Mouse (Mus musculus) urinary bladder, postnatal 36 days (tissue): Measurements from ENCODE around the gene Hspa12b.

Experiments used
- DNase-seq, 2 experiments: peaks; one replicate each; pipeline ENCODE4 v3.0.0; 2022; ENCODE audit warnings: low spot score in 2 of 2, mixed read lengths in 1 of 2

Hspa12b gene

DNA sequence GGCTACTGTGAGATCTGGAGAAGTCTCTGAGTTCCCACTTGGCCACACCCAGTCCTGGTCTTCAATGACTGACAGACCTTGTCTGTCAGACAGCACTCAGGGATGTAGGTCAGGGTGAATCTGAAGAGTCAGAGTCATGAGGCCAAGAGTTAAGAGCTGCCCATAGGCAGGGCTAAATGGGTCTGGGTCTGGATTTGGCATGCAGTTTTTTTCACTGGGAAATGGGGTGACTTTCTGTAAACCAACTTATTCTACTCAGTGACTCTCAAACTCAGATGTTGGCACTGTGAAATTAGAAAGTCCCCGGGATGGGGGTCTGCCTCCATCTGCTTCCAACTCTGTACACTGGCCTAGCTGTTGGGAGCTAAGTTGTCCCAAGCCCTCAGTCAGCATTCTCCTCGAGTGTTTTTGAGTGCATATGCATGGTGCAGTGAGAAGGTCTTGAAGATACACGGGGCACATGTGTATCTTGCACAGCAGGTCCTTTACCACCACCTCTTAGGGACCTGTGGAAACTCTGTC is 1.6 kb downstream of the Hspa12b start:
- no peak for DNase-seq

- DNase-seq, result no peak
Observed at GRCm38 (mm10) chr2:131129836-131130235, 2.8 kb downstream of the Hspa12b start.

DNA sequence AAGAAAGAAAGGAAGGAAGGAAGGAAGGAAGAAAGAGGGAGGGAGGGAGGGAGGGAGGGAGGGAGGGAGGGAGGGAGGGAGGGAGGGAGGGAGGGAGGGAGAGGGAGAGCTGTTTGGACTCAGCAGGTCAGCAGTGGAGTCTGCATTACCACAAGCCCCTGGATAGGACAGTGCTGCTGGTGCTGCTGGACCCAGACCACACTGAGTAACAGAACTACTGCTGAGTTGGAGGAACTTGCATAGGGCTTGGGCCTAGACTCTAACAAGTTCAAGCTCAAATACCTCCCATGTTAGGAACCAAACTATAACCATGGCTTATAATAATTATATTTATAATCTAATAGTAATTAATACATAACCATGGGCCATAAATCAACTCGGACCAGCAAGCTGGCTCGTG is 3.8 kb downstream of the Hspa12b start:
- no peak for DNase-seq

GRCm38 (mm10) chr2:131132111-131132888 is 5.2 kb downstream of the Hspa12b start:
- DNase-seq, result no peak

DNA sequence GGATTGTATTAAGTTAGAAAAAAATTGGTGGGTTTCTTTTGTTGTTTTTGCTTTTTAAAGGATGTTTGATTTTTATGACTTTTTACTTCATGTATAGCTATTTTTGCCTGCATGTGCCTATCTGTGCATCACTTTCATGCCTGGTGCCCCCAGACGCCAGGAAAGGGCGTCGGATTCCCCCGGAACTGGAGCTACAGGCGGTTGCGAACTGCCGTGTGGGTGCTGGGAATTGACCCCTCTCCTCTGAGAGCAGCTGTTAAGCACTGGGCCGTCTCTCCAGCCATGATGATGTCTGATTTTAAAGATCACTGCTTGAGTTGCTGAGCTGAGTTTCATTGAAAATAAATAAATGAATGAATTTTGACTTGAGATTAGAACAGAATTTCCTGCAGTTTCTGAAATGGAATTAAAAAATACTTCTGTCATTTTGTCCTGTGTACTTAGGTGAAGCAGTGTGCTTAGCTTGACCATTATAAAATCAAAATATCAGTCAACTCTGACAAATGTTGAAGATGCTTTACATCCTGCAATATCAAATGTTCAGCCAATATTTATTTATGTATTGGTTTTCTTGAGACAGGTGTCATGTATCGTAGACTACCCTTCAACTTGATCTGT is 6.0 kb downstream of the Hspa12b start, which contains the start of gene Gm11037:
Gm11037 (plus strand) TSS at position 568 of the 618 bp plus-strand sequence.
- DNase-seq, result no peak

- DNase-seq, result no peak
Observed at GRCm38 (mm10) chr2:131134381-131134780, 7.3 kb downstream of the Hspa12b start.

DNA sequence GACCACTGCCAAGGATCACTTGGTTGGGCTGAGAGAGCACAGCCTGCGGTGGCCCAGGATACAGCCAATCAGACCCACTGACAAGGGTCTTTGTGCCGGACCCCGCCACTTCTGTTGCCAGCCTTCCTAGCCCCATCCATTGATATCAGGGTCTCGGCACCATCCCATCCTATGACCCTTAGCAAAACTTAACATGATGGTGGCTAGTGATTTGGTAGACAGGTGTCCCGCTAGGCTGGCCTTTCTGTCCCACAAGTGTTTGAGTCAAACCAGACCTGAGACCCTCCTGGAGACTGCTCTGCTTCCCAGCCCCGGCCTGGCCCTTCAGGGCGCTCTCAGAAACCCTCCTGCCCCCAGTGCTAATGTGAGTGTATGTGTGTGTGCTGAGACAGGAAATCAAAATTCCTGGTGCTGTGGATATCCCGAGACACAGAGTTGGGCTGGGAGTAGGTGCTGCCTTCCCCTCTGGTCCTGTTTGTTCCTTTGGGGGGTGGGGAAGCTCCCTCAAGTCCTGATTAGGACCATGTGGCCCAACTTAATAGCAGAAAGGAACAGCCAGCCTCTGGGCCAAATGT is 7.8 kb downstream of the Hspa12b start:
- DNase-seq, result no peak

DNA sequence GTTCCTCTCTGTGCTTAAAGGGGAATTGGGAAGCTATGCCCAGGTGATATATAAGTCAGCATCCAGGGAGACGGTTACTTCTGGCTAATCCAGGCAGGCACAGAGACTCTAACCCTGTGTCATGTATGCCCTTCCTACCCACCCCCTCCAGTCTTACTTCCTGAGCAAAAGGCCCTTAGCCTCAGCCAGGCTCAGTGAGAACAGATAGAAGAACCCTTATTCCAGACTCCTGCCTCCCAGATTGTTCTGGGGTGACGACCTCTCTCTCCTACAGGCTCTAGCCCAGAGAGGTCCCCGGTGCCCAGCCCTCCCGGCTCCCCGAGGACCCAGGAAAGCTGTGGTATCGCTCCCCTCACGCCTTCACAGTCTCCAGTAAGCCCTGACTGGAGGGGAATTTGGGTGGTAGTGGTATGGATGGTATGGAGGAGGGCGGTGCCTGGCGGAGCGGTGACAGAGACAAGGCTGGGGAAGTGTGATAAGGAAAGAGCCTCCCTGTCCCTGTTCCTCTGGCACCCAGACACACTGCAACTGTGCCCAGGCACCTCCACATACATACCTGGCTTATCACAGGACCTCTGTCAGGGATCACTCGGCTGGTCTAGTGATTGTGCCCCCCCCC is 8.6 kb downstream of the Hspa12b start:
- DNase-seq, result no peak

- no peak for DNase-seq
Observed at GRCm38 (mm10) chr2:131138296-131138695, 11.2 kb downstream of the Hspa12b start.

GRCm38 (mm10) chr2:131138760-131139159 is 11.7 kb downstream of the Hspa12b start:
- no peak for DNase-seq

- no peak for DNase-seq
Observed at GRCm38 (mm10) chr2:131139287-131139686, 12.2 kb downstream of the Hspa12b start.

DNA sequence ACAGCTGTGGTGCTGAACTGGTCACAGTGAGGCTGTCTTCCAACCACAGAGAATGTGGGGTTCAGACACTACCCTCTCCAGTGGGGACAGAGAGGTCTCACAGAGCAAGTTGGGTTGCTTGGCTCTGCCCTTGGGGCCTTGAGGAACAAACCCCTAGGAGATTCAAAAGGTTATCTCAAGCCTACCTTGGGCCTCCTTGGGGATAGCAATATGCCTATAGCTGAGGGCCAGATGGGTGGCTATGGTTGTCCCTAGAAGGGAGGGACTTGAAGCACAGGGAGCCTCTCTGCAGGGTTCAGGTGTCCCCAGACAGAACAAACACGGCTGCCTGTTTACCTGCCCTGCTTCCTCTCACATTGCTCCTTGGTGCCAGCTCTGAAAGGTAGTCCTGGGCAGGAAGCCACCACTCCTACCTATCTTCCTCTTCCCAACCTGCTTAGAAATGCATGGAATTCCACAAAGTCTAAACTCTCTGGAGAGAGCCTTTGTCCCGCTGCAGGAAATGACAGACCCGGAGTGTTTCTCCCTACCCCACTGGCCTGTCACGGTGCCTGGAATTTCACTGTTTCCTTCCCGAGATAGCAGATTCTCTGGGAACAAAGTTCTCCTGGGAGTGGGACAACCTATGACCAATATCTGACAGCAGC is 12.9 kb downstream of the Hspa12b start:
- no peak for DNase-seq

DNA sequence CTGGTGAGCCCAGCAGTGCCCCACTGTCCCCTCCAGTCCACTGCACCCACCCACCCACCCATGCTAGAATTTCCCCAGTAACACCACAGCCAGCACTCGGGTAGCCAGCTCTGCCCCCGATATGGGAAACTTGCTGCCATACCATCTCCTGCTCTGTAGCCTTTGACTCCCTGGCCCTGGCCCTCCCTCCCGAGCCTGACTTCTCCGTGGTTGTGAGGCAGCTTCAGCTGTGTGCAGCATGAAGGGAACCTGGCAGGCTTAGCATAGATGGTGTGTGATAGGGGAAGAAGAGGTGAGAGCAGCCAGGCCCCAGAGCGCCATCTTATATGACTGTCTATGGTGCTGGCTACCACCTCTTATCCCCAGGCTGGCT is 13.4 kb downstream of the Hspa12b start:
- no peak for DNase-seq

DNA sequence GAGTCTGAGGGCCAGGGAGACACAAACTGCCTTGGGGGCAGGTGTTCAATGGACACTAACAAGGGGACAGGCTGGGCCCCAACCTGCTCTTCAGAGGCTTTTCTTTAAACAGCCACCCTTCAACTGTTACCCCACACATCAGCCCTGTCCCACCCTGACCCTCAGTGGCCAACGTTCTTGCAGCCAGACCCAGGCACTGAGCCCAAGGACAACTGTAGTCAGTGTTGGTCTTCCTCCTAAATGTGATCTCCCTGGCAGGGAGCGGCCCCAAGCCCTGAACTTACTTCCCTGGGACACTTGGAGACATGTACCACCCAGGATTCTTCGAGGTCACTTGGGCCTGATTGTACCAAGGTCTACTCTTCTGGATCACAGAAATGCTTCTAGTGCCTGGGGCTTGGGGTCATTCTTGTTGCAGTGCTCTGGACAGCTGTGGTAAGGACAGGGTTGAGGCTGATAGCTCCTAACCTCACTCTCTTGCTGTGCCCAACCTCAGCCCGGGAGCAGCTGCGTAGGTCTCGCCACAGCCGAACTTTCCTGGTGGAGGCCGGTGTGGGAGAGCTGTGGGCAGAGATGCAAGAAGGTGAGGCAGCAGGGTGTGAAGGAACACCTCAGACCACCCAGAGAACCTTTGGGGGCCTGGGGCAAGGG is 14.4 kb downstream of the Hspa12b start:
- DNase-seq, result no peak

DNA sequence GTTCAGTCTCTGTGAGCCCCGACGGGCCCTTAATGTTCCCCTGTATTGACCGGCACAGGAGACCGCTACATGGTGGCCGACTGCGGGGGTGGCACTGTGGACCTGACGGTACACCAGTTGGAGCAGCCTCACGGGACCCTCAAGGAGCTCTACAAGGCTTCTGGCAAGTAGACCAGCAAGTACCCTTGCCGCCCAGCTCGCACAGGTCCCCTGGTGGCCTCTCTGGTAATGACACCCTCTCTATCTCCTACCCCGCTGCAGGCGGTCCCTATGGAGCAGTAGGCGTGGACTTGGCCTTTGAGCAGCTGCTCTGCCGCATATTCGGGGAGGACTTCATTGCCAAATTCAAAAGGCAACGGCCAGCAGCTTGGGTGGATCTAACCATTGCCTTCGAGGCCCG is 15.5 kb downstream of the Hspa12b start:
- peak; percentile 56 to 84 for DNase-seq

DNA sequence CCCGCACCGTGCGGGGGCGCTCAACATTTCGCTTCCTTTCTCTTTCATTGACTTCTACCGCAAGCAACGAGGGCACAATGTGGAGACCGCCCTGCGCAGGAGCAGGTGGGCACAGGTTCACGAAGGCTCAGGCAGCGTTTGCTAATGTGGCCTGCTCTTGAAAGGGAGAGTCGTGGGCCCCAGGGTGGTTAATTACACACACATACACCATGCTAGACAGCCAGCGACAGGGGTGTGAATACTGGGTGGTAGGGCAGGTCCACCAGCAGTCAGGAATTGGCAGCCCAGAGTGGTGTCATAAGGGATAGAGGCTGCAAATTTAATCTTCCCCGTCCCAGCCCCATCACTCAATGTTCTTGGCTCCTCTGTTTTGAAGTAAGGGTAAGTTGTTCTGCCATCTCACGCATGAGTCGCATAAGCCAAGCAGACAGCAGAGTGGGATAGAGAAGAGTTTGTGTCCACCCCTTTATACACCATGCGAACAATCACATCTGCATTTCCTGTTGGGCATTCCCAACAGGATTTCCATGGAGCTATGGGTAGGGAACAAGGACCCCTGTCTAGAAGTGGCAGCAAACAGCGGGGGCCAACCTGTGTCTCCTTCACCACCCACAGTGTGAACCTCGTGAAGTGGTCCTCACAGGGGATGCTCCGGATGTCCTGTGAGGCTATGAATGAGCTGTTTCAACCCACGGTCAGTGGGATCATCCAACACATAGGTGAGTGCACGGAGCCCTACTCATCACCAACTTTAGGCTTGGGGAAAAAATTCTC is 16.1 kb downstream of the Hspa12b start:
- no peak for DNase-seq

GRCm38 (mm10) chr2:131145121-131145520 is 18.0 kb downstream of the Hspa12b start:
- no peak for DNase-seq

DNA sequence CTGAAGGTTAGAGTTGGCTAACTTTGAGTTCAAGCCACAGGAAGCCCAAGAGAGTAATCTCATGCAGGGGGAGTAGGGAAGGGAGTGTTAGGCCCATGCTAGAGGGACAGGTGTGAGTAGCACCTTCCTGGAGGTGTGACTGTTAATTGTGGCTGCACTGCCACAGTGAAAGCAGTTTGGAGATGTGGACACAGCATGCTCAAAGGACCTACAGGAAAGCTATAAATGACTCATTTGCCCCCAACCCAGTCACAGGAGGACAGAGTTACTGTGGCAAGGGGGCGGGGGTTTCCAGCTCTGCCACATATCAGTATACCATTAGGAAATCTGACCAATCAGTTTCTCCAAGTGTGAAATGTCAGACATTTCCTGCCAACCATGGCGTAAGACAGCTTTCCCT is 18.5 kb downstream of the Hspa12b start:
- DNase-seq, result no peak

DNA sequence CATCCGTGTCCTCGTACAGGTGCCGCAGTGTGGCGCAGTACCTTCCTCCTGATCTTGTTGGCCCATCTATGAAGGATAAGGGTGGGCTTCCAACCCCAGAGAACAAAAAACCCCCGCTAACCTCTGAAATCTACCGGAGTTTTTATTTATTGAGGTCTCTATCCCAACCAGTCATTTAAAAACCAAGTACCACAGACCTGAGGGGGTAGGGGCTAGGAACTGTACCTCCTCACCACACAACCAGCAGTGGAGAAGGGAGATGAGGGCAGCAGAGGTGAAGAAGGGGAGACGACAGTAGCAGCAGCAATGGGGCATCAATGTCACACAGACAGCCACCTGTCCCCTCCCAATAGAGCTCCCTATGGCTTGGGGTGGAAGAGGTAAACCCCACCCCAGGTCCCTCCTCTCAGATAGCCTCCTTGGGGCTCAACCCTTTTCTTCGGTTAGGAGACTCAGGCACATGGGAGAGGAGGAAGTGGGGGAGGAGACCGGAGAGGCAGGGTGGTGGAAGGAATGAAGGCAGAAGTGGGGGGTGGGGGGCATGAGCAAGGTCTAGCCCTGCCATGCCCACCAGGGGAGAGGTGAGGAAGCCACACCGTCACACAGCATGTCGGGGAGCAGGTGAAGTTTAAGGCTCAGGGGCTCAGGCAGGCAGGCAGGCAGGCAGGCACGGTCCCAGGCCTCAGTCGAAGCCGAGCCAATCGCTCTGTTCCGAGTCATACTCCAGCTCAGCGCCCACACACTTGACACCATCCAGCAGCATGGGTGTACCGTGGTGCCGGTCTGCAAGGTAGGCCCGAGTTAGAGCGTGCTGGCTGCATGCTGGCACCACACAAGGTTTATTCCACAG is 19.3 kb downstream of the Hspa12b start:
- no peak for DNase-seq

- DNase-seq, result no peak
Observed at GRCm38 (mm10) chr2:131147043-131147365, 19.9 kb downstream of the Hspa12b start.
